Mouse (Mus musculus): Measurements from ENCODE around the gene P3h2.

P3h2 gene

GRCm38 (mm10) chr16:25987221-25987620 is 118.4 kb downstream of the P3h2 start:
- in situ Hi-C loops (cut with MboI, MseI) = loop anchor here (10.0 kb wide), 1 partner anchor 1818 kb away; no protein-coding TSS in a partner anchor

- in situ Hi-C loops (cut with MboI, MseI) = loop anchor here (10.0 kb wide), 1 partner anchor 1821 kb away; no protein-coding TSS in a partner anchor
These were observed 121.9 kb downstream of the P3h2 start for GRCm38 (mm10) chr16:25983635-25984034.

- in situ Hi-C loops (cut with MboI, MseI) = loop anchor here (10.0 kb wide), 1 partner anchor 216 kb away; no protein-coding TSS in a partner anchor
These were observed 126.5 kb downstream of the P3h2 start for GRCm38 (mm10) chr16:25979037-25979436.

- in situ Hi-C loops (cut with MboI, MseI) = loop anchor here (10.0 kb wide), 1 partner anchor 218 kb away; no protein-coding TSS in a partner anchor
These were observed 128.4 kb downstream of the P3h2 start for GRCm38 (mm10) chr16:25977210-25977609.

DNA sequence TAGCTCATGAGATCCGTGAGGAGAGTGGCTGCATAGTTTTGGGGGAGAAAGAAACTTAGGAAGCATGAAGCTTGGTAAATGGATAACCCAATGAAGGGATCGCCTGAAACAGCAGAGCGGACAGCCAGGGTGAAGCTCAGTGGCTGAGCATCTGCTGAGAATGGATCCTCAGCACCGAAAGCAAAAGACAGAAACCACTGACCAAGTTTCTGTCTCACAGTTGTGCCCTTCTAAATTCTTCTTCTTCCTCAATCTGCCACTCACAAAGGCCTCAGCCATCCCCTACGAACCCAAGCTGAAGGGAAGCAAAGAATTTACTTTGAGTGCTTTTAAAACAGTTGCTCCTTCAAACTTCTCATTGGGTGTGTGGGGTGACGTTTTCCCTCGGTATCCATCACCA is 134.3 kb downstream of the P3h2 start:
- in situ Hi-C loops (cut with MboI, MseI) = loop anchor here (10.0 kb wide), 1 partner anchor 224 kb away; no protein-coding TSS in a partner anchor

GRCm38 (mm10) chr16:25970720-25971119 is 134.9 kb downstream of the P3h2 start:
- in situ Hi-C loops (cut with MboI, MseI) = loop anchor here (10.0 kb wide), 1 partner anchor 224 kb away; no protein-coding TSS in a partner anchor

DNA sequence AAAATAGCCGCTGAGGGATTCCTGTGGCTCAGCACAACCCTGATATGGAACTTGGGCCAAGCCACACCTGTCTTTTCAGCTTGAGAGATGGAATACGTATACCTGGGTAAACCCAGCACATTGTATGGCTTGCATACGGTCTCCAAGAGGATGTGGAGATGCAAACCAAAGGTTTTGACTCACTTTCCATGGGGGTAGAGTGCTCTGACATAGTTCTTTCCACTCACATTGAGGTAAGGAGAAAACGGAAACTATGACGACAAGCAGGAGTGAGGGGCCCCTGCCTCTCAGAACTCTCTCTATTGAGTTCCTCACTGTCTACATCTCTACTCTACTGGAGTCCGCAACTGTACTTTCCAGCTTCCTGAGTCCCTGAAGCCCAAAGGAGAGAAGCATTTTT is 135.4 kb downstream of the P3h2 start:
- in situ Hi-C loops (cut with MboI, MseI) = loop anchor here (10.0 kb wide), 1 partner anchor 225 kb away; no protein-coding TSS in a partner anchor

DNA sequence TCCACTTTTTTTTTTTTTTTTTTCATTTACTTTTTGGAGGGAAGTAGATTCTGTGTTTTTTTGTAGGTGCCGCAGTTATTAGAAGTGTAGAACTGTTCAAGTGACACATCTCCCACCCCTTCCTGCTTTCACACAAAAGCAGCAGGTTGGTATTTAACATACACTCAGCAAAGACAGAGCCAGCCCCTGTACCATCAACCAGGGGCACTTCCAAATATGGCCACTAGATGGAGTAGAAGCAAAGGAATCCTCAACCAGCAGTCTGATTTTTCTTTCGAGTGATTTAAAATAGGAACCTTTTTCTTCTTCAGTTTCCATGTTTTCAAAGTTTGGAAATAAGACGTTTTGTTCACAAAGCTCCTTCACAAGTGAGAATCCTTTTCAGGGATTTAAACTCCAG is 138.3 kb downstream of the P3h2 start:
- in situ Hi-C loops (cut with MboI, MseI) = loop anchor here (10.0 kb wide), 1 partner anchor 1362 kb away; no protein-coding TSS in a partner anchor

GRCm38 (mm10) chr16:25963856-25964255 is 141.7 kb downstream of the P3h2 start:
- in situ Hi-C loops (cut with MboI, MseI) = loop anchor here (10.0 kb wide), 1 partner anchor 1359 kb away; no protein-coding TSS in a partner anchor

GRCm38 (mm10) chr16:25960345-25960744 is 145.2 kb downstream of the P3h2 start:
- in situ Hi-C loops (cut with MboI, MseI) = loop anchor here (10.0 kb wide), 1 partner anchor 1356 kb away; no protein-coding TSS in a partner anchor

- in situ Hi-C loops (cut with MboI, MseI) = loop anchor here (10.0 kb wide), 2 partner anchors 245 to 1355 kb away; no protein-coding TSS in a partner anchor
These were observed 145.7 kb downstream of the P3h2 start for GRCm38 (mm10) chr16:25959929-25960328.

- in situ Hi-C loops (cut with MboI, MseI) = loop anchor here (10.0 kb wide), 1 partner anchor 246 kb away; no protein-coding TSS in a partner anchor
These were observed 146.8 kb downstream of the P3h2 start for GRCm38 (mm10) chr16:25958650-25959238.

GRCm38 (mm10) chr16:25958213-25958612 is 147.4 kb downstream of the P3h2 start:
- in situ Hi-C loops (cut with MboI, MseI) = loop anchor here (10.0 kb wide), 1 partner anchor 247 kb away; no protein-coding TSS in a partner anchor

- in situ Hi-C loops (cut with MboI, MseI) = loop anchor here (10.0 kb wide), 1 partner anchor 248 kb away; no protein-coding TSS in a partner anchor
These were observed 148.8 kb downstream of the P3h2 start for GRCm38 (mm10) chr16:25956831-25957230.

DNA sequence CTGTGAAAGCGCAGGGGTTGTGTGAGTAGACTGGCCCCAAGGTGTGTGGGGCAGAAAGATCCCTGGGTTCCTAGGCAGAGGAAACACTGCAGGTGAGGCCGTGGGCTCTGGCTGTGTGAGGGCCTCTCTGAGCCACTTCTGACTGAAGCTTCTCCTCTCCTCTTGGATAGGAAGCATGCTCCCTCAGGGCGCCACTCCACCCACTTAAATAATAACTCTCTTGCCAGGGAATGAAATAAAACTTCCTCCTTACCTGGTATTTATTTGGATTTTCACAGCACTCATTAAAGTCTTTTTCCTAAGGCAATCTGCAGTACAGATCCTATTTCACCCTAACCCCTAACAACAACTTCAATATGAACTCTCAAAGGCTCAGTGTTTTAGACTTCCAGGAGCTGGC is 151.0 kb downstream of the P3h2 start:
- in situ Hi-C loops (cut with MboI, MseI) = loop anchor here (5.0 to 10.0 kb wide), 2 partner anchors 250 to 538 kb away; no protein-coding TSS in a partner anchor

GRCm38 (mm10) chr16:25953359-25953758 is 152.2 kb downstream of the P3h2 start:
- in situ Hi-C loops (cut with MboI, MseI) = loop anchor here (5.0 to 10.0 kb wide), 2 partner anchors 251 to 539 kb away; no protein-coding TSS in a partner anchor

- in situ Hi-C loops (cut with MboI, MseI) = loop anchor here (5.0 to 10.0 kb wide), 2 partner anchors 253 to 540 kb away; no protein-coding TSS in a partner anchor
These were observed 153.6 kb downstream of the P3h2 start for GRCm38 (mm10) chr16:25952005-25952404.

DNA sequence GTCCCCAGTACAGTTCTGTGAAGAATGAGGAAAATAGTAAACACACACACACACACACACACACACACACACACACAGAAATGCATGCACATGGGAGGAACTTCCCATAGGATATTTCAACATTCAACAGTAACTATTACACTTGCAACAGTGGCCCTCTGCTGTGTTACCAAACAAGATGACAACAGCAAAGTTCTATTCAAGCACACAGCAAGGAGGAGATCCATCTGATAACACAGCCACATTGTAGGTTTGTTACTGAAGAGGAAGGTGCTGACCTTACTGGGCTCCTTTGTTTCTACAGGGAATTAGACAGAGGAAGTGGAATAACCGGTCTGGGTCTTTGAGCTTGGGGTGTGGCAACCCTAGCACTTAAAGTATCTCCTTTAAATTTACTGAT is 157.5 kb downstream of the P3h2 start:
- in situ Hi-C loops (cut with MboI, MseI) = no loop called here

- in situ Hi-C loops (cut with MboI, MseI) = no loop called here
These were observed 160.2 kb downstream of the P3h2 start for GRCm38 (mm10) chr16:25945151-25945955.

DNA sequence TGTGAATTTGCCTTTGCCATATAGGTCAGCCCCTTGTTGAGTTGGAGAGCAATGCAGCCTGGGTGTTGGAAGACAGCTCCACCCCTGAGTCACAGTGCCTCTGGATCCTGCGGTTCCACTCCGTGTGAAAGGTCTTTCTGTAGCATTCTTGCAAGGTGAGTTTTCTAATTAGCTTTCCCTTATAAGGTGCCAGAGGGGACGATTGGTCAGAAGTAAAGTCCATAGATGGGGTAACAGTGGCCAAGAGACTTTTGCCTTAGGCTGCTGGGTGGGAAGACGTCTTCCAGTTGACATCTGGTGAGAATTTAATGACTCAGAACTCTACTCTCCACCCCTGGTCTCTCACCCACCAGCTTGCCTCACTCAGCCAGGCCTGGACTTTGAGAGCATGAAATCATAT is 163.3 kb downstream of the P3h2 start:
- in situ Hi-C loops (cut with MboI, MseI) = no loop called here

- in situ Hi-C loops (cut with MboI, MseI) = no loop called here
These were observed 171.4 kb downstream of the P3h2 start for GRCm38 (mm10) chr16:25934181-25934580.

DNA sequence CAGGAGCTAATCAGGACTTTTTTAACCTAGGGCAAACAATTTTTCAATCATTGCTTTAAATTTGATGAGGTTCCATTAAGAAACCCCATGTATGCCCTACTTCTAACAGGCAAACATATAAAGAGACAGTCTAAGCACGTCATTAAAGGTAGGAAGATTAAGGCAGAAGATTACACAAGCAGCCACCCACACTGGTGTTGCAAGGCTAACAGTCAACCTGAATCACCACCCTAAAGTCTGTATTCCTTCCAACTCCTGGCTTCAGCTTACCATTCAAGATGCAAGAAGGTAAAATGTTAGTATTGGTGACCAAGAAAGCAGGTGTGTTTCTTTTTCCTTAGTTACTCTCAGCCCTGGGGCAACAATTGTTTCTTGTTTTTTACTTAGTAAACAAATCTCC is 193.4 kb downstream of the P3h2 start:
- in situ Hi-C loops (cut with MboI, MseI) = no loop called here

Data from T-helper 2 cell (primary cell).